Mouse (Mus musculus) cortical plate, adult 2 months (tissue): ENCODE measurements around the gene Zfp385a. TPM values are rescaled to one million over a fixed set of nuclear protein-coding genes. Genes with fewer than 3 reads are reported as not detected.

Experiments used
- H3K27ac ChIP-seq: fragments of 200-500 bp; 2 replicates; pipeline ENCODE4 v1.5.1; 2012; ENCODE audit warnings: low read length, control low read depth, inconsistent platforms; ENCODE audit not compliant: insufficient read depth
- H3K4me1 ChIP-seq: fragments of 200-500 bp; 2 replicates; pipeline ENCODE4 v1.6.1; 2011; ENCODE audit warnings: low read length; ENCODE audit not compliant: control insufficient read depth, insufficient read depth
- H3K4me3 ChIP-seq: fragments of 200-500 bp; 2 replicates; pipeline ENCODE4 v1.5.1; 2011; ENCODE audit warnings: mild to moderate bottlenecking, low read length, control low read depth; ENCODE audit not compliant: insufficient read depth
- CTCF ChIP-seq: fragments of 200-500 bp; IDR thresholded peaks from 2 replicates; pipeline ENCODE4 v1.5.1; 2011; ENCODE audit warnings: mild to moderate bottlenecking, control low read depth, low read length; ENCODE audit not compliant: insufficient read depth; ENCODE audit errors: extremely low read depth
- POLR2A ChIP-seq: fragments of 200-500 bp; IDR thresholded peaks from 2 replicates; pipeline ENCODE4 v1.6.1; 2011; ENCODE audit warnings: mild to moderate bottlenecking, low read length, control low read depth; ENCODE audit not compliant: insufficient read depth; ENCODE audit errors: extremely low read depth
- polyA plus RNA-seq: library from polyadenylated mRNA; depleted of rRNA; stranded (reverse); fragments of >200 nt; gene quantifications from 2 replicates; pipeline ENCODE4 v1.2.3, GENCODE M21; 2012

The Zfp385a gene
- polyA plus RNA-seq, 1 experiment: 45.2 TPM

- Histone ChIP-seq H3K4me1 (no peaks in the 10 kb centered on the region; the same call in 1 of the 2 replicates), H3K27ac (no peak overlapping the region), H3K4me3 (no peak overlapping the region)
- no peak for TF ChIP-seq POLR2A
- TF ChIP-seq CTCF: no peak
Observed at GRCm38 (mm10) chr15:103314181-103314580, 25.7 kb downstream of the Zfp385a start.

- Histone ChIP-seq H3K27ac (no peak overlapping the region), H3K4me3 (no peak overlapping the region), H3K4me1 (no peaks in the 10 kb centered on the region; the same call in 1 of the 2 replicates)
- TF ChIP-seq POLR2A (no peak), CTCF (peak; percentile 83)
Observed at GRCm38 (mm10) chr15:103313495-103314095, 26.3 kb downstream of the Zfp385a start.

GRCm38 (mm10) chr15:103310365-103310910, 29.5 kb downstream of the Zfp385a start, which contains the start of gene Gpr84:
TSS of gene Gpr84 (minus strand) at chr15:103310612.
- Histone ChIP-seq H3K4me3 (no peak within 1 kb of the TSS), H3K4me1 (peaks cover 2% of the 10 kb centered on the region; the same call in 1 of the 2 replicates), H3K27ac (no peak within 1 kb of the TSS)
- TF ChIP-seq POLR2A (no peak), CTCF (no peak)

- H3K27ac ChIP-seq: no peak overlapping the region
- TF ChIP-seq POLR2A: no peak
- no peak for TF ChIP-seq CTCF
- H3K4me1 ChIP-seq: peaks cover 7% of the 10 kb centered on the region
- no peak overlapping the region for H3K4me3 ChIP-seq
Observed at GRCm38 (mm10) chr15:103308876-103309580, 30.9 kb downstream of the Zfp385a start.

- no peak for TF ChIP-seq POLR2A
- no peak for TF ChIP-seq CTCF
- Histone ChIP-seq H3K27ac (no peak overlapping the region), H3K4me3 (no peak overlapping the region), H3K4me1 (peaks cover 9% of the 10 kb centered on the region)
Observed at GRCm38 (mm10) chr15:103308056-103308875, 31.6 kb downstream of the Zfp385a start.

- H3K4me3 ChIP-seq: no peak overlapping the region
- TF ChIP-seq POLR2A (no peak), CTCF (peak; percentile 94)
- H3K4me1 ChIP-seq: peaks cover 9% of the 10 kb centered on the region
- H3K27ac ChIP-seq: no peak overlapping the region
Observed at GRCm38 (mm10) chr15:103307125-103307524, 32.8 kb downstream of the Zfp385a start.

- Histone ChIP-seq H3K4me3 (peak overlapping the region; percentile 38), H3K27ac (peak overlapping the region; percentile 74), H3K4me1 (peaks cover 9% of the 10 kb centered on the region)
- TF ChIP-seq CTCF: no peak
- TF ChIP-seq POLR2A: no peak
Observed at GRCm38 (mm10) chr15:103305792-103306645, 33.9 kb downstream of the Zfp385a start.

- peak overlapping the region; percentile 74 for H3K27ac ChIP-seq
- peaks cover 9% of the 10 kb centered on the region for H3K4me1 ChIP-seq
- TF ChIP-seq CTCF: no peak
- peak; percentile 68; the same call in 1 of the 2 replicates for TF ChIP-seq POLR2A
- peak overlapping the region; percentile 38 for H3K4me3 ChIP-seq
Observed at GRCm38 (mm10) chr15:103305070-103305678, 34.7 kb downstream of the Zfp385a start.
